Mouse (Mus musculus): ENCODE measurements at regions not wholly inside any gene's neighbourhood (a gene's known extent, or its start where the extent isn't known, plus 50 kb on each side); places are given as distances from the start of the nearest gene placed in this dataset.

GRCm38 (mm10) chrX:77406896-77407295 lies 103.9 kb upstream of the Tbl1x start:
- TF ChIP-seq CTCF (IDR thresholded peaks at IDR 0.05; ENCODE audit: borderline replicate concordance, extremely low read depth, insufficient read depth, insufficient read length), result no peak
- no peak for TF ChIP-seq POLR2A (IDR thresholded peaks at IDR 0.05; ENCODE audit: borderline replicate concordance, extremely low read depth, insufficient read depth, insufficient read length, poor library complexity, severe bottlenecking)

Measured in brain, embryonic 14.5 days (tissue).